Comparison of ENCODE assay signal across 20 mouse cellular contexts in genomic region chr19:36242946-36243345, GRCm38 (mm10).
A peak's percentile ranks its signal among the peaks of the same experiment; 100 is the strongest.
DNase-seq lines count a peak whose midpoint lies in the region; ATAC-seq and TF ChIP-seq lines count a peak whose summit lies in the region.
"Had no signal": no experiment of that assay in that cellular context is flagged by ENCODE, and none has a peak within 500 bp of the region (broad histone marks: within the 10 kb centered on the region; RNA-seq: fewer than 3 reads in every experiment).

No protein-coding gene starts in this region.

- H3K9me3 ChIP-seq in intestine, embryonic 15.5 days: no peaks in the 10 kb centered on the region
- H3K9me3 ChIP-seq: embryonic facial prominence, embryonic 15.5 days; forebrain, embryonic 10.5 days; heart, embryonic 15.5 days; limb, embryonic 15.5 days; midbrain, embryonic 10.5 days; neural tube, embryonic 12.5 days had no signal

- WGBS in thymus, adult 2 months: 46% methylated on average over 5 of the region's 5 CpGs
- 67% methylated on average over 5 of the region's 5 CpGs for WGBS in intestine, embryonic 15.5 days

- peak overlapping the region; percentile 99 for H3K27ac ChIP-seq in thymus, adult 2 months (ENCODE audit: control insufficient read depth, insufficient read depth, low read length)
- no peak overlapping the region for H3K27ac ChIP-seq in intestine, embryonic 15.5 days
- H3K27ac ChIP-seq: embryonic facial prominence, embryonic 15.5 days; forebrain, embryonic 10.5 days; heart, adult 2 months; heart, embryonic 15.5 days; hindbrain, embryonic 10.5 days; kidney, postnatal 0 days; limb, embryonic 15.5 days; midbrain, embryonic 10.5 days; neural tube, embryonic 12.5 days had no signal

- no peak for TF ChIP-seq CTCF in thymus, adult 2 months (IDR thresholded peaks at IDR 0.05; ENCODE audit: borderline replicate concordance, control insufficient read depth, extremely low read depth, insufficient read depth, low read length, poor library complexity)

- no peak overlapping the region for H3K9ac ChIP-seq in intestine, embryonic 15.5 days
- H3K9ac ChIP-seq: embryonic facial prominence, embryonic 15.5 days; heart, embryonic 15.5 days; limb, embryonic 15.5 days; neural tube, embryonic 12.5 days had no signal

- no peak overlapping the region for H3K4me3 ChIP-seq in thymus, adult 2 months (ENCODE audit: control insufficient read depth, insufficient read depth, low read length)
- no peak overlapping the region for H3K4me3 ChIP-seq in intestine, embryonic 15.5 days (replicated peaks)
- H3K4me3 ChIP-seq: embryonic facial prominence, embryonic 15.5 days; forebrain, embryonic 10.5 days; heart, adult 2 months; heart, embryonic 15.5 days; hindbrain, embryonic 10.5 days; limb, embryonic 15.5 days; midbrain, embryonic 10.5 days; neural tube, embryonic 12.5 days had no signal

- peak; percentile 42 for DNase-seq in 3134 (ENCODE audit: extremely low read depth, insufficient read length, low spot score)
- peak; percentile 60 for DNase-seq in CD4-positive helper T cell, adult 2 months (ENCODE audit: low read depth, low spot score)
- peak; percentile 78 for DNase-seq in ZHBTc4 (ENCODE audit: low read depth, low spot score)
- DNase-seq in thymus, adult 2 months: peak; percentile 29
- DNase-seq in gastrocnemius, adult 18-20 months (ENCODE audit: low spot score): no peak
- DNase-seq in embryo, embryonic 9.5 days (ENCODE audit: extremely low spot score): no peak
- DNase-seq: cerebellum, adult 9-11 months; heart, adult 2 months; lung, postnatal 14 days; right cerebral cortex, postnatal 25 days had no signal

- no peak for TF ChIP-seq POLR2A in thymus, adult 2 months (IDR thresholded peaks at IDR 0.05; ENCODE audit: control insufficient read depth, extremely low read depth, insufficient read depth, low read length, poor library complexity)

- no peak overlapping the region for H3K4me2 ChIP-seq in intestine, embryonic 15.5 days (replicated peaks)
- H3K4me2 ChIP-seq: embryonic facial prominence, embryonic 15.5 days; heart, embryonic 15.5 days; limb, embryonic 15.5 days; neural tube, embryonic 12.5 days had no signal

- ATAC-seq in intestine, embryonic 15.5 days: no peak
- ATAC-seq: Patski had no signal

- peaks cover 17% of the 10 kb centered on the region for H3K4me1 ChIP-seq in thymus, adult 2 months (replicated peaks; ENCODE audit: control insufficient read depth, insufficient read depth, low read length)
- H3K4me1 ChIP-seq in intestine, embryonic 15.5 days (replicated peaks): no peaks in the 10 kb centered on the region
- H3K4me1 ChIP-seq: embryonic facial prominence, embryonic 15.5 days; forebrain, embryonic 10.5 days; hindbrain, embryonic 10.5 days; limb, embryonic 15.5 days; midbrain, embryonic 10.5 days; neural tube, embryonic 12.5 days had no signal

- no peaks in the 10 kb centered on the region for H3K36me3 ChIP-seq in thymus, adult 2 months (ENCODE audit: control insufficient read depth, insufficient read depth, low read length)
- H3K36me3 ChIP-seq in intestine, embryonic 15.5 days: no peaks in the 10 kb centered on the region
- H3K36me3 ChIP-seq: embryonic facial prominence, embryonic 15.5 days; forebrain, embryonic 10.5 days; heart, embryonic 15.5 days; hindbrain, embryonic 10.5 days; limb, embryonic 15.5 days; midbrain, embryonic 10.5 days; neural tube, embryonic 12.5 days had no signal

- no peaks in the 10 kb centered on the region for H3K27me3 ChIP-seq in thymus, adult 2 months (ENCODE audit: control insufficient read depth, insufficient read depth, low read length)
- H3K27me3 ChIP-seq in intestine, embryonic 15.5 days (replicated peaks): no peaks in the 10 kb centered on the region
- H3K27me3 ChIP-seq: embryonic facial prominence, embryonic 15.5 days; heart, embryonic 15.5 days; limb, embryonic 15.5 days; neural tube, embryonic 12.5 days; Patski had no signal

Comparison
In these comparisons a context has a peak if more than half of its experiments do, and no peak if none do; other contexts are left out.
1. DNase-seq: peak in 3134 (single experiment), CD4-positive helper T cell, adult 2 months (single experiment), ZHBTc4 (single experiment) and thymus, adult 2 months (single experiment); none in gastrocnemius, adult 18-20 months (single experiment) and embryo, embryonic 9.5 days (single experiment).